Mouse (Mus musculus): ENCODE data around the gene Amot. TPM values are rescaled to one million over a fixed set of nuclear protein-coding genes. Genes with fewer than 3 reads are reported as not detected.

The Amot gene
- 13.2 and 18.3 TPM in 2 replicates for total RNA-seq (2014; rRNA removed)
- 4.5 and 7.7 TPM in 2 replicates for polyA plus RNA-seq (2015; fragmentation: Nextera tagmentation; extraction: Ambion mirVana)

- Histone ChIP-seq H3K9ac (peak within 1 kb of the TSS; percentile 51), H3K9me3 (ENCODE audit: low read length) (no peaks in the 10 kb centered on the region), H3K27ac (ENCODE audit: low read depth, low read length) (no peak within 1 kb of the TSS), H3K4me1 (ENCODE audit: insufficient read depth) (no peaks in the 10 kb centered on the region), H3K36me3 (ENCODE audit: insufficient read depth) (no peaks in the 10 kb centered on the region), H3K27me3 (ENCODE audit: insufficient read depth, low read length) (no peaks in the 10 kb centered on the region), H3K4me3 (ENCODE audit: low read depth, low read length) (peak within 1 kb of the TSS; percentile 49), H3K4me2 (ENCODE audit: low read depth) (peak within 1 kb of the TSS; percentile 53)
- ATAC-seq = peak; percentile 85
- peak; percentile 63 for DNase-seq
- no peak for TF ChIP-seq CTCF (IDR thresholded peaks at IDR 0.05; ENCODE audit: low read depth)
- 26% methylated on average over 34 of the region's 34 CpGs for whole genome bisulfite sequencing
Measured at GRCm38 (mm10) chrX:145504717-145505415, at the start of gene Amot. Gene Amot, minus strand, starts transcription at chrX:145505181.

GRCm38 (mm10) chrX:145545060-145545459 is 40.1 kb upstream of the Amot start:
- DNase-seq = no peak
- WGBS = 69% methylated on average over 3 of the region's 3 CpGs
- TF ChIP-seq CTCF (IDR thresholded peaks at IDR 0.05; ENCODE audit: low read depth) = no peak

GRCm38 (mm10) chrX:145543602-145544490 is 38.9 kb upstream of the Amot start:
- no peaks in the 10 kb centered on the region for H3K9me3 ChIP-seq (ENCODE audit: low read length)
- H3K4me3 ChIP-seq (ENCODE audit: low read depth, low read length) = no peak overlapping the region
- H3K36me3 ChIP-seq (ENCODE audit: insufficient read depth) = no peaks in the 10 kb centered on the region
- no peak overlapping the region for H3K9ac ChIP-seq
- DNase-seq (no peak), ATAC-seq (no peak)
- H3K4me1 ChIP-seq (ENCODE audit: insufficient read depth) = no peaks in the 10 kb centered on the region
- no peak overlapping the region for H3K4me2 ChIP-seq (ENCODE audit: low read depth)
- H3K27me3 ChIP-seq (ENCODE audit: insufficient read depth, low read length) = no peaks in the 10 kb centered on the region
- TF ChIP-seq CTCF (IDR thresholded peaks at IDR 0.05; ENCODE audit: low read depth) = no peak
- WGBS = 44% methylated on average over 4 of the region's 4 CpGs
- no peak overlapping the region for H3K27ac ChIP-seq (ENCODE audit: low read depth, low read length)

More at GRCm38 (mm10) chrX:145545060-145545459, 40.1 kb upstream of the Amot start:
- no peak overlapping the region for H3K27ac ChIP-seq (ENCODE audit: low read depth, low read length)
- no peaks in the 10 kb centered on the region for H3K4me1 ChIP-seq (ENCODE audit: insufficient read depth)
- no peaks in the 10 kb centered on the region for H3K27me3 ChIP-seq (ENCODE audit: insufficient read depth, low read length)
- H3K36me3 ChIP-seq (ENCODE audit: insufficient read depth) = no peaks in the 10 kb centered on the region
- no peak for ATAC-seq
- H3K9ac ChIP-seq = no peak overlapping the region
- no peaks in the 10 kb centered on the region for H3K9me3 ChIP-seq (ENCODE audit: low read length)
- no peak overlapping the region for H3K4me2 ChIP-seq (ENCODE audit: low read depth)
- H3K4me3 ChIP-seq (ENCODE audit: low read depth, low read length) = no peak overlapping the region

GRCm38 (mm10) chrX:145541050-145541449 is 36.1 kb upstream of the Amot start:
- no peak for TF ChIP-seq CTCF (IDR thresholded peaks at IDR 0.05; ENCODE audit: low read depth)
- H3K4me2 ChIP-seq (ENCODE audit: low read depth) = no peak overlapping the region
- H3K4me3 ChIP-seq (ENCODE audit: low read depth, low read length) = no peak overlapping the region
- no peak for DNase-seq
- H3K9me3 ChIP-seq (ENCODE audit: low read length) = no peaks in the 10 kb centered on the region
- H3K9ac ChIP-seq = no peak overlapping the region
- no peaks in the 10 kb centered on the region for H3K27me3 ChIP-seq (ENCODE audit: insufficient read depth, low read length)
- H3K36me3 ChIP-seq (ENCODE audit: insufficient read depth) = no peaks in the 10 kb centered on the region
- H3K27ac ChIP-seq (ENCODE audit: low read depth, low read length) = no peak overlapping the region
- H3K4me1 ChIP-seq (ENCODE audit: insufficient read depth) = no peaks in the 10 kb centered on the region
- no peak for ATAC-seq
- 43% methylated on average over 1 of the region's 1 CpGs for WGBS

GRCm38 (mm10) chrX:145540321-145540720 is 35.3 kb upstream of the Amot start:
- H3K27ac ChIP-seq (ENCODE audit: low read depth, low read length) = no peak overlapping the region
- H3K36me3 ChIP-seq (ENCODE audit: insufficient read depth) = no peaks in the 10 kb centered on the region
- no peak for ATAC-seq
- DNase-seq = peak; percentile 9
- H3K4me1 ChIP-seq (ENCODE audit: insufficient read depth) = no peaks in the 10 kb centered on the region
- H3K9ac ChIP-seq = no peak overlapping the region
- H3K4me2 ChIP-seq (ENCODE audit: low read depth) = no peak overlapping the region
- no peaks in the 10 kb centered on the region for H3K27me3 ChIP-seq (ENCODE audit: insufficient read depth, low read length)
- peak; percentile 50 for TF ChIP-seq CTCF (IDR thresholded peaks at IDR 0.05; ENCODE audit: low read depth)
- 86% methylated on average over 1 of the region's 1 CpGs for WGBS
- H3K9me3 ChIP-seq (ENCODE audit: low read length) = no peaks in the 10 kb centered on the region
- no peak overlapping the region for H3K4me3 ChIP-seq (ENCODE audit: low read depth, low read length)

GRCm38 (mm10) chrX:145529602-145530001 is 24.6 kb upstream of the Amot start:
- Histone ChIP-seq H3K27ac (ENCODE audit: low read depth, low read length) (no peak overlapping the region), H3K27me3 (ENCODE audit: insufficient read depth, low read length) (no peaks in the 10 kb centered on the region), H3K9ac (no peak overlapping the region), H3K9me3 (ENCODE audit: low read length) (no peaks in the 10 kb centered on the region), H3K36me3 (ENCODE audit: insufficient read depth) (no peaks in the 10 kb centered on the region), H3K4me1 (ENCODE audit: insufficient read depth) (no peaks in the 10 kb centered on the region), H3K4me3 (ENCODE audit: low read depth, low read length) (no peak overlapping the region), H3K4me2 (ENCODE audit: low read depth) (no peak overlapping the region)
- ATAC-seq (no peak), DNase-seq (no peak)
- TF ChIP-seq CTCF (IDR thresholded peaks at IDR 0.05; ENCODE audit: low read depth) = no peak
- 51% methylated on average over 1 of the region's 1 CpGs for WGBS

Data from forebrain, postnatal 0 days (tissue).